Mouse (Mus musculus) embryonic facial prominence, embryonic 12.5 days (tissue): ENCODE data around the gene Cdc25a. TPM values are rescaled to one million over a fixed set of nuclear protein-coding genes. Genes with fewer than 3 reads are reported as not detected.

Experiments
- ATAC-seq: fragments of 200-750 bp; cut with Nextera tagmentation; 2 replicates; pipeline ENCODE4 v1.8.0; 2017; ENCODE audit not compliant: insufficient number of reproducible peaks, insufficient read depth, low FRiP score, low TSS enrichment
- H3K27ac ChIP-seq: fragments of 300-500 bp; sonication (generic); 2 replicates; pipeline ENCODE4 v1.5.1; 2016; ENCODE audit warnings: mild to moderate bottlenecking
- H3K27me3 ChIP-seq: fragments of 300-500 bp; sonication (generic); 2 replicates; pipeline ENCODE4 v1.6.1; 2016; ENCODE audit warnings: mild to moderate bottlenecking, moderate library complexity
- H3K36me3 ChIP-seq: fragments of 300-500 bp; sonication (generic); 2 replicates; pipeline ENCODE4 v1.6.1; 2016; ENCODE audit warnings: mild to moderate bottlenecking
- H3K4me1 ChIP-seq: fragments of 300-500 bp; sonication (generic); 2 replicates; pipeline ENCODE4 v1.6.1; 2016
- H3K4me2 ChIP-seq: fragments of 300-500 bp; sonication (generic); replicated peaks from 2 replicates; pipeline ENCODE4 v1.6.1; 2016; ENCODE audit warnings: mild to moderate bottlenecking, moderate library complexity
- H3K4me3 ChIP-seq: fragments of 300-500 bp; sonication (generic); 2 replicates; pipeline ENCODE4 v1.5.1; 2016; ENCODE audit warnings: mild to moderate bottlenecking
- H3K9ac ChIP-seq: fragments of 300-500 bp; sonication (generic); 2 replicates; pipeline ENCODE4 v1.6.1; 2016; ENCODE audit warnings: mild to moderate bottlenecking, moderate library complexity
- H3K9me3 ChIP-seq: fragments of 300-500 bp; sonication (generic); 2 replicates; pipeline ENCODE4 v1.6.1; 2016; ENCODE audit warnings: mild to moderate bottlenecking, moderate library complexity
- WGBS: fragments of 180-500 bp; shearing (Covaris S2); methylation state at CpG from one replicate; pipeline ENCODE4 v1.1.7; 2016; 5-methylcytosine and 5-hydroxymethylcytosine counted together
- polyA plus RNA-seq: library from polyadenylated mRNA; unstranded; fragments of >200 nt; fragmentation: Nextera tagmentation; extraction: Ambion mirVana; gene quantifications from 2 replicates; pipeline ENCODE4 v1.2.1, GENCODE M21; 2016

Gene Cdc25a
- polyA plus RNA-seq, 1 experiment from 2014 or later, result 51.7 TPM

DNA sequence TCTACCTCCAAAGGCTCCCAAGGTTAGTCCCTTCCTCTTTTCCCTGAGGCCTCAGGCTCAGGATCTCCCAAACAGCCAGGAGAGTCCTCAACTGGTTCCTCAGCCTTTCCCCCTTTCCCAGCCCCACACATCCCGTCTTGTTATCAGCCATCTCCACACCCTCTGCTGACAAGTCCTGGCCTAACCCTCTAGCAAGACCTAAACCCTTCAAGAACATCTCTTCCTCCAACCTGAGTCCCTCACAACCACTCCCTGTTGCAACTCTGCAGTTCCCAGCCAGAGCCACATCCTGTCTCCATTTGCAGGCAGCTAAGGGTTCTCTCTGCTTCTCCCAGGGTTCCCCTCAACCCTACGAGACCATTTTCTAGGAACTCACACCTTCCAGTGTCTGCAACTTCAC is 9.2 kb upstream of the Cdc25a start:
- H3K36me3 ChIP-seq, result no peaks in the 10 kb centered on the region
- no peak overlapping the region for H3K4me2 ChIP-seq
- no peaks in the 10 kb centered on the region for H3K27me3 ChIP-seq
- H3K9me3 ChIP-seq, result no peaks in the 10 kb centered on the region
- ATAC-seq, result no peak
- 66% methylated on average over 2 of the region's 2 CpGs for WGBS
- H3K4me3 ChIP-seq, result no peak overlapping the region
- H3K9ac ChIP-seq, result no peak overlapping the region
- no peak overlapping the region for H3K27ac ChIP-seq
- no peaks in the 10 kb centered on the region for H3K4me1 ChIP-seq

DNA sequence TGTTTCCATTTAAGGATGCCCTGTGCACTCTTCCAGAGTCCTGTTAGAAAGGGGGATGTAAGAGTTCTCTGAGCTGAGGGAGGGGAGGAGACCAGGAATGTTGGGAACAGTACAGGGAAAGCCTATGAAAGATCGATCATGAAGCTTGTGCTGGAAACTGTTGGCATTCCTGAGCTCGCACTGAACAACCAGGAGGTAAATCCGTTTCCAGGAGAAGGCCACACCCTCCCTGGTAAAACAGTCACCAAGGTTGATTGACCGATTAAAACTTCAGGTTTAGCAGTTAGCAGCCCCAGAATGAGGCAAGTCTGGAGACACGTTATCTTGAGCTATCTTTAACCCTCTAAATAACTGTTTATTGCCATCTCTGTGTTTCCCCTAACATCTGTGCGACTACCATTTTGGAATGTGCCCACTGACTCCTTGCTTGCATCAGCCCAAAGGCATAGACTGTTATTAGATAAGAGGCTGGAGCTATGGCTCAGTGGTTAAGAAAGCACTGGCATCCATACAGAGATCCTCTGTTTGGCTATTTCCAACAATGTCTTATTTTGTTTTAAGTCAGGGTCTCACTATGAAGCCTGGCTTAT is 4.3 kb upstream of the Cdc25a start:
- H3K4me1 ChIP-seq, result no peaks in the 10 kb centered on the region
- no peak overlapping the region for H3K4me3 ChIP-seq
- no peak overlapping the region for H3K9ac ChIP-seq
- H3K36me3 ChIP-seq, result no peaks in the 10 kb centered on the region
- no peaks in the 10 kb centered on the region for H3K9me3 ChIP-seq
- WGBS, result 39% methylated on average over 6 of the region's 6 CpGs
- H3K27ac ChIP-seq, result no peak overlapping the region
- H3K4me2 ChIP-seq, result no peak overlapping the region
- ATAC-seq, result no peak
- no peaks in the 10 kb centered on the region for H3K27me3 ChIP-seq

DNA sequence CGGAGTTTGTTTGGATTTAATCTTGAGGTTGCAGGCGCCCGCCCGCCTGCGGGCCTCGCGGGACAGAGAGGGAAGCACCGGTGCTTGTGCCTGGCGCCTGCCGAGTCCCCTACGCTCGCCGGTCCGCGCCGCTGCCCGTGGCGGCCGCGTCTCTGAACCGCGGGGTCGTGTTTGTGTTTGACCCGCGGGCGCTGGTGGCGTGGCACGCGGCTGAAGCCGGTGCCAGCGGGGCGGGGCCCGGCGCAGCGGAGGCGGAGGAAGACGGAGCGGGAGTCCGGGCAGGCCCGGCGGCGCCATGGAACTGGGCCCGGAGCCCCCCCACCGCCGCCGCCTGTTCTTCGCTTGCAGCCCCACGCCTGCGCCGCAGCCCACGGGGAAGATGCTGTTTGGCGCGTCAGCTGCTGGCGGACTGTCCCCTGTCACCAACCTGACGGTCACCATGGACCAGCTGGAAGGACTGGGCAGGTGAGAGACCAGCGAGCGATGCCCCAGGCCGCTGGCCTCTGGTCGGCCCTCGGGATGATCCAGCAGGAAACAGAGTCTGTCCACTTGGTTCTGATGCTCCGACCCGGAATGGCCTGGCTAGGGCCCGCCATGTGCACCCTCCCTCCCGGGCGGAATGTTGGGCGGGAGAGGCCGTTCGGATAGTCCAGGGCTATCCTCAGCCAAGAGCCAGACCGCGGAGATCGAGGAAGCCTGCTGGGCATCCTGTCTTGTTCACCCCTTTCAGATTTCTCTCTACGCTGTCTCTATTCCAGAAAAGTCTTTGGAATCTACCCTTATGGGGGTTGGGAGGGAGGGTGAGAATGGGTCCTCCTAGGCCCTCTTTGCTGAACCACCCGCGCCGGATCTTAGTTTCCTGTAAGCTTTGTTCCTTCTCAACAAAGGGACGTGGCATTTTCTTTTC is 569 bp downstream of the Cdc25a start:
- Histone ChIP-seq H3K9me3 (no peaks in the 10 kb centered on the region), H3K4me2 (peak overlapping the region; percentile 91), H3K4me1 (peaks cover 9% of the 10 kb centered on the region), H3K27ac (peak overlapping the region; percentile 93), H3K36me3 (peaks cover 28% of the 10 kb centered on the region), H3K4me3 (peak overlapping the region; percentile 86), H3K9ac (peak overlapping the region; percentile 96), H3K27me3 (no peaks in the 10 kb centered on the region)
- ATAC-seq, result peak; percentile 54
- under 1% methylated on average over 73 of the region's 76 CpGs for WGBS

DNA sequence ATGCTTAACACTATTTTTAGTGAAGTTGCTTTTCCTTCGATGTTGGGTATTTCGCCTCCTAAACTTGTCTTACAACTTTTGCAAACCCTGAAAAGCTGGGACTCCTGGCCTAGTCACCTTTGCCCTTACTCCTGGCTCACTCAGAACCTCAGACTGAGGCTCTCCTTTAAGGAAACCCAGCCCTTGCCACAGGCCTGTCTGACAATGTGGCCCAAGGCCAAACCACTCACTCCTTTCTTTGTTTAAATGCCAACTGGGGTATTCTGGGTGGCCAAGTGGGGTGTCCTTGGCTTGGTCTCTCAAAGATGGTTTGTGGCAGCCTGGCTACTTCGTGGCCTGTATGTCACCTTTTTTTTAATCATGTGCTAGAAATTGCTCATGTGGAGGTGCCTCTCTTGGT is 1.4 kb downstream of the Cdc25a start:
- Histone ChIP-seq H3K4me3 (peak overlapping the region; percentile 86), H3K36me3 (peaks cover 36% of the 10 kb centered on the region), H3K27me3 (no peaks in the 10 kb centered on the region), H3K9ac (peak overlapping the region; percentile 96), H3K4me1 (peaks cover 9% of the 10 kb centered on the region), H3K4me2 (peak overlapping the region; percentile 91), H3K27ac (peak overlapping the region; percentile 93; the same call in 1 of the 2 replicates), H3K9me3 (no peaks in the 10 kb centered on the region)
- ATAC-seq, result no peak
- 4% methylated on average over 3 of the region's 3 CpGs for WGBS

DNA sequence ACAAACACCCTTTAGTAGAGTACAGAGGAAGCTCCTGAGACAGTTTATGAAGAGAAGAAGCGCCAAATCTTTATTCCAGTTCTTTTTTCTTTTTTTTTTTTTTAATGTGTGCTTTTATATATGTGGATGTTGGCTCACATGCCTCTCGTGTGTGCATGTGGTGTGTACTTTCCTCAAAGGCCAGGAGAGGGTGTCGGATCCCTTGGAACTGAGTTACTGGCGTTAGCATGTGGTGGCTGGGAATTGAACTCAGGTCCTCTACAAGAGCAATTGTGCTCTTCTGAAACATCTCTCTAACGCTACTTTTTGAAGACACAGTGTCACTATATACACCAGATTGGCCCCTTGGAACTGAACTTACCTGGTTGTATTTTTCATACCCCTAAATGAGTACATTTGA is 2.3 kb downstream of the Cdc25a start:
- Histone ChIP-seq H3K9ac (no peak overlapping the region), H3K36me3 (peaks cover 45% of the 10 kb centered on the region), H3K4me2 (peak overlapping the region; percentile 91), H3K27ac (no peak overlapping the region), H3K4me3 (peak overlapping the region; percentile 86), H3K9me3 (no peaks in the 10 kb centered on the region), H3K27me3 (no peaks in the 10 kb centered on the region), H3K4me1 (peaks cover 9% of the 10 kb centered on the region)
- WGBS, result 72% methylated on average over 5 of the region's 5 CpGs
- no peak for ATAC-seq

DNA sequence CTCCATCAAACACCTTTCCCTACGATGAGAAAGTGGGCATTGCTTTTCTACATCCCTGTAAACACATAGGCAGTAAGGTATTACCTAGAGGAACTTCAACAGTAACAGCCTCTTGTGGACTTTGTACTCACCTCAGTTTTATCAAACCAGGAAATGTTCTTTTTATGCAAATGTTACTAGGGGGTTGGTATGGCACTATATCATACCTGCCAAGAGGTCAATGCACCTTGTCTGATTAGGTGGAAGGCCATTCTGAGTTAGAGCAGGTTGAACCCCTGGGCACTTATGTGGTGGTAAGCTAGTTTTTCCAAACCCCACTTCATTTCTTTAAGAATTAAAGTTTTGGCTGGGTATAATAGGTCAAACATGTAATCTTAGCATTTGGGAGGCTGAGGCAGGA is 3.9 kb downstream of the Cdc25a start:
- Histone ChIP-seq H3K4me2 (no peak overlapping the region), H3K4me1 (peaks cover 9% of the 10 kb centered on the region), H3K9me3 (no peaks in the 10 kb centered on the region), H3K27me3 (no peaks in the 10 kb centered on the region), H3K4me3 (no peak overlapping the region), H3K27ac (no peak overlapping the region), H3K9ac (no peak overlapping the region), H3K36me3 (peaks cover 60% of the 10 kb centered on the region)
- no peak for ATAC-seq
- 89% methylated on average over 1 of the region's 1 CpGs for WGBS

DNA sequence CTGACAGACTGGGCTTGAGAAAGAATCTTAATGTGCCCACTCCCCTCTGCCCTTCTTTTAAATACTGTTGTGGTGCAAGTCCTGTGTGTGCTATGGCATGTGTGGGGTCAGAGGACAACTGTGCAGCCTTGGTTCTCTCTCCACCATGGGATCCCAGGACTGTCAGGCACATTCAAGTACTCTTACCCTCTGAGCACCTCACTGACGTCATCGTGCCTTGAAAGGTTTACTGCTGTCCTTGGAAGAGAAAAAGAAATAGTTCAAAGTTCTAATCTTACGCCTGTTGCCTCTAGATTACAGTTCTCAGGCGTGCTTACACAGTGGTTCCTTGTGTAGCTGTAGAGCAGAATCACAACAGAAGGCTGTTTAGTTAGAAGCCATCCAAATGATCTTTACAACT is 10.9 kb downstream of the Cdc25a start:
- no peak overlapping the region for H3K4me2 ChIP-seq
- no peak for ATAC-seq
- H3K36me3 ChIP-seq, result peaks cover 99% of the 10 kb centered on the region
- no peak overlapping the region for H3K27ac ChIP-seq
- WGBS, result 77% methylated on average over 4 of the region's 4 CpGs
- H3K27me3 ChIP-seq, result no peaks in the 10 kb centered on the region
- H3K4me1 ChIP-seq, result no peaks in the 10 kb centered on the region
- no peak overlapping the region for H3K4me3 ChIP-seq
- H3K9me3 ChIP-seq, result no peaks in the 10 kb centered on the region
- no peak overlapping the region for H3K9ac ChIP-seq

DNA sequence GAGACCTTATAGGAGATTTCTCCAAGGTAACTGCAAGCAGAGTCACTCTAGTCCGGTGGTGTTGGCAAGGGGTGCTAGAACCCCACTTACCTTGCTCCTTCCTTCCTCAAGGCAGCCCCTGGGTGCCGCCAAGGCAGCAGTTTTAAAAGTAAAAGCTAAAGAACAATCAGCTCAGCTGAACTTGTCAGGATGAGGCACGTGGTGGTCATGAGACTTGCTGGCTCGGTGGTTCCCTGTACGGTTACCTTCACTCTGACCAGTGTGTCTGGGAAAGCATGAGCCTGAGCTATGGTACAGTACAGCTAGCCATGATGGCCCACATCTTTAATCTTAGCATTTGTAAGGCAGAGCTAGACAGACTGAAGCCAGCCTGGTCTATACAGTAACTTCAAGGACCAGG is 11.9 kb downstream of the Cdc25a start:
- peaks cover 99% of the 10 kb centered on the region for H3K36me3 ChIP-seq
- no peak overlapping the region for H3K9ac ChIP-seq
- no peak for ATAC-seq
- H3K4me2 ChIP-seq, result no peak overlapping the region
- no peaks in the 10 kb centered on the region for H3K9me3 ChIP-seq
- no peaks in the 10 kb centered on the region for H3K4me1 ChIP-seq
- H3K27me3 ChIP-seq, result no peaks in the 10 kb centered on the region
- no peak overlapping the region for H3K4me3 ChIP-seq
- H3K27ac ChIP-seq, result no peak overlapping the region
- WGBS, result 88% methylated on average over 5 of the region's 5 CpGs

DNA sequence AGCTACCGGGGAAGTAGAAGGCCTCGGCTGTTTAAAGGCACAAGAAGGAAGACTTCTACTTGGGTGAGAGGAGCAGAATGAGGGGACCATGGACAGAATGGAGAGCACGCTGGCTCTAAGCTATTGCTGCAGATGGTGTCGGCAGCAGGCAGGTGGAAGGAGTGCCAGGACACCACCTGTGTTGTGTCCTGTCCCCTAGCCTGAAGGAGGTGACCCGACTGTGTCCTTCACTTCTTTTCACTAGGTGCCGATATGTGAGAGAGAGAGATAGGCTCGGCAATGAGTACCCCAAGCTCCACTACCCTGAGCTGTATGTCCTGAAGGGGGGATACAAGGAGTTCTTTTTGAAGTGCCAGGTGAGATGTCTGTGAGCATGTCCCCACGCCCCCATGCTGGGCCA is 16.1 kb downstream of the Cdc25a start:
- H3K4me3 ChIP-seq, result no peak overlapping the region
- no peak overlapping the region for H3K9ac ChIP-seq
- 87% methylated on average over 8 of the region's 8 CpGs for WGBS
- H3K36me3 ChIP-seq, result peaks cover 76% of the 10 kb centered on the region
- H3K9me3 ChIP-seq, result no peaks in the 10 kb centered on the region
- H3K4me2 ChIP-seq, result no peak overlapping the region
- no peak overlapping the region for H3K27ac ChIP-seq
- H3K27me3 ChIP-seq, result no peaks in the 10 kb centered on the region
- ATAC-seq, result no peak
- H3K4me1 ChIP-seq, result peaks cover 11% of the 10 kb centered on the region

DNA sequence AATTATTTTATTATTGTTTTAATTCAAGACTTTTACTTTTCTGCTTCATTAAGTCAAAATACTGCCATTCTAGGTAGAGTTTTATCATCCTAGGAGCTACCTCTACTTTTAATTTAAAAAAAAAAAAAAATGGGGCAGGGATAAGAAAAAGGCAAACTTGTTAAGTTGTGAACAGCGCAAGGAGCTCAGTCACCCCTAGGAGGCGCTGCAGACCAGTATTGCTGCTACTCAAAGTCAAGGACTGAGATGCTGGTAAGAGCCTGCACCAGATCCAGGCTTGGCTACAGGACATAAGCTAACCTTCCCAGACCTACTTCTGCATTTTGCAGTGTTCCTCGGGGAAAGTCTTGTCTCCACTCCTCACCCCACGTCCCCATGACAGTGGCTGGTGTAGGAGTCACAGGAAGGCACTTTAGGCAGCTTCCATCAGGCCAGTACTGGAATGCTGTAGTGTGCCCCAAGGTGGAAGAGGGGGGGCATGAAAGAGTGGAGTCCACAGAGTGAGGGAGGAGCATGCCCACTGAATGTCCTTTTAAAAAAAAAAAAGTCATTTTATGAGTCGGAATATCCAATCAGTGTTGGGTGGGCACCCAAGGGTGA is 17.4 kb downstream of the Cdc25a start:
- 66% methylated on average over 5 of the region's 5 CpGs for WGBS
- Histone ChIP-seq H3K4me3 (no peak overlapping the region), H3K4me1 (peaks cover 11% of the 10 kb centered on the region), H3K9me3 (no peaks in the 10 kb centered on the region), H3K27ac (no peak overlapping the region), H3K4me2 (no peak overlapping the region), H3K36me3 (peaks cover 68% of the 10 kb centered on the region), H3K9ac (no peak overlapping the region), H3K27me3 (no peaks in the 10 kb centered on the region)
- ATAC-seq, result no peak

DNA sequence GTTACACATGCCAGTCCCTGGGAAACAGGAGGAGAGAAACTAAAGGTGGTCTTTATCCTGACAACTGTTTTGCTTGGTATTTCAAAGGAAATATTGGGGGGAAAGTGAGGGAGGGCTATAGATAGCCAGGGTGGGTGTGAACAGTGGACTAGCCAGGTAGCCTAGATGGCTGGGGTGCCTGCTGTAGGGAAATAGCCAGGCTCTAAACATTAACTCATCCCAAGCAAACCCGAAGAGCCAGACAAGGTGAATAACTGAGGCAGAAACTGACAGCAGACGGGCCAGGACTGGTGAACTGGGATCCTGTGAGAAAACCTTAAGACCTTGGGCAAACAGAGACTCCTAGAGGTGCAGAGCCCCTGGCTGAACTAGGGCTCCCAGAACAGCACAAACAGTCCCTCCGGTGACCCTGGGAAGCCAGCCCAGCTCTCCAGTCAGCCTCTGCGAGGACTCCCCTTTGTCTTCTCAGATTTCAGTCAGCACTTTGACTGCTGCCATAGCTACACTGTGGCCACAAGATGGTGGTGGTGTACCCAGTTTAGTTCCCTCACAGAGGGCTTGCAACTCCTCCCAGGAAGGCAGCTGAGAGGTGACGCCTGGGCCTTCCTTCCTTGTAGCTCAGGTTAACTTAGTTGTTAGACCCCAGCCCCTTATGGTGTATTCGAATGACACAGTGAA is 19.2 kb downstream of the Cdc25a start:
- H3K36me3 ChIP-seq, result peaks cover 50% of the 10 kb centered on the region

More for the DNA sequence above, 19.2 kb downstream of the Cdc25a start:
- Histone ChIP-seq H3K27ac (peak overlapping the region; percentile 77), H3K4me3 (no peak overlapping the region), H3K9me3 (no peaks in the 10 kb centered on the region), H3K9ac (peak overlapping the region; percentile 28; the same call in 1 of the 2 replicates), H3K27me3 (no peaks in the 10 kb centered on the region), H3K4me2 (0 out of 2 replicates have a peak overlapping the region, but pooled peaks have one; percentile 3), H3K4me1 (peaks cover 11% of the 10 kb centered on the region)
- WGBS, result 25% methylated on average over 6 of the region's 6 CpGs
- peak; percentile 81 for ATAC-seq
